Mouse (Mus musculus) midbrain, embryonic 12.5 days (tissue): Measurements from ENCODE around the gene Calhm1. TPM values are rescaled to one million over a fixed set of nuclear protein-coding genes. Genes with fewer than 3 reads are reported as not detected.
"Not testable (repeated sequence)": the region's sequence is repeated elsewhere in the genome, so short reads cannot be mapped to it uniquely, and the experiment has no call there.

Experiments used
- ATAC-seq: fragments of 200-750 bp; cut with Nextera tagmentation; 2 replicates; pipeline ENCODE4 v1.8.0; 2017; ENCODE audit warnings: low read depth, moderate TSS enrichment, moderate library complexity; ENCODE audit not compliant: low FRiP score
- H3K27ac ChIP-seq: fragments of 300-500 bp; sonication (generic); replicated peaks from 2 replicates; pipeline ENCODE4 v1.5.1; 2016; ENCODE audit warnings: mild to moderate bottlenecking
- H3K27me3 ChIP-seq: fragments of 300-500 bp; sonication (generic); 2 replicates; pipeline ENCODE4 v1.6.1; 2016; ENCODE audit warnings: mild to moderate bottlenecking
- H3K36me3 ChIP-seq: fragments of 300-500 bp; sonication (generic); 2 replicates; pipeline ENCODE4 v1.6.1; 2016
- H3K4me1 ChIP-seq: fragments of 300-500 bp; sonication (generic); 2 replicates; pipeline ENCODE4 v1.6.1; 2016
- H3K4me2 ChIP-seq: fragments of 300-500 bp; sonication (generic); replicated peaks from 2 replicates; pipeline ENCODE4 v1.6.1; 2016; ENCODE audit warnings: mild to moderate bottlenecking, moderate library complexity
- H3K4me3 ChIP-seq: fragments of 300-500 bp; sonication (generic); 2 replicates; pipeline ENCODE4 v1.5.1; 2016; ENCODE audit warnings: mild to moderate bottlenecking
- H3K9ac ChIP-seq: fragments of 300-500 bp; sonication (generic); replicated peaks from 2 replicates; pipeline ENCODE4 v1.6.1; 2016; ENCODE audit warnings: mild to moderate bottlenecking, moderate library complexity
- H3K9me3 ChIP-seq: fragments of 300-500 bp; sonication (generic); 2 replicates; pipeline ENCODE4 v1.6.1; 2016; ENCODE audit warnings: mild to moderate bottlenecking
- WGBS: fragments of 180-500 bp; shearing (Covaris S2); methylation state at CpG from one replicate; pipeline ENCODE4 v1.1.7; 2016; 5-methylcytosine and 5-hydroxymethylcytosine counted together
- polyA plus RNA-seq: library from polyadenylated mRNA; unstranded; fragments of >200 nt; fragmentation: Nextera tagmentation; extraction: Ambion mirVana; gene quantifications from 2 replicates; pipeline ENCODE4 v1.2.1, GENCODE M21; 2016

Gene Calhm1
- polyA plus RNA-seq, 1 experiment from 2014 or later: not detected

DNA sequence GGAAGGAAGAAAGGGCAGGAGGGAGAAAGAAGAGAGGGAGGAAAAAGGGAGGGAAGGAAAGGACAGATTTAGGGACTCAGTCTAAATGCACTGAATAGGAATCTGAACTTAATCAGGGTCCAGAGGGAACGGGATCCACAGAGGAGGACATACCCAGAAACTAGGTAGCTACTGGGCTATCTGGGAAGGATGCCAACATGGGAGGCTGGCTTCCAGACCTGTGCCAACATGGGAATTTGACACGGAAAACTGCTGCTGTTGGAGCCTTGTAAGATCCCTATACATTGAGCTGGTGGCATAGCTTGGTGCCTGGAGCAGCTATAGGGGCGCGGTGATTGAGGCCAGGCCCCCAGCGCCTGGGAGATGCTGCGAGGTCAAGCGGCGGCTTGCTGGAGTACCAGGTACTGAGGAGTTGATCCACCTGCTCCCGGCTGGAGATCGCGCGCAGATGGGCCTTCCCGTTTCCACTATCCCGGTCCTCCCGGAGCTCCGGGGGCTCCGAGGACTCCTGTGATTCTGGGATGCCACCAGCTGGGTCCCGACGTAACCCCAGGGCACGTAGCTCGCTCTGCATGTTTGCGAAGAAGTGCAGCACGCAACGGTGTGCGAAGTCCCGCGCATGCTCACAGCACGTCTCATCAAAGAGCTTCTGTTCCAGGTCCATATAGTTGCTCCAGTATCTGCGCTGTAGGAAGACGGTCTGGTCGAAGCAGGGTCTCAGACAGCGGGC is 7.4 kb upstream of the Calhm1 start:
- H3K4me3 ChIP-seq: peak overlapping the region; percentile 35
- no peaks in the 10 kb centered on the region for H3K4me1 ChIP-seq
- no peak for ATAC-seq
- no peaks in the 10 kb centered on the region for H3K9me3 ChIP-seq
- H3K27me3 ChIP-seq: peaks cover 19% of the 10 kb centered on the region
- WGBS: 33% methylated on average over 32 of the region's 32 CpGs
- no peaks in the 10 kb centered on the region for H3K36me3 ChIP-seq
- H3K4me2 ChIP-seq: peak overlapping the region; percentile 52
- no peak overlapping the region for H3K27ac ChIP-seq
- peak overlapping the region; percentile 7; the same call in 1 of the 2 replicates for H3K9ac ChIP-seq

DNA sequence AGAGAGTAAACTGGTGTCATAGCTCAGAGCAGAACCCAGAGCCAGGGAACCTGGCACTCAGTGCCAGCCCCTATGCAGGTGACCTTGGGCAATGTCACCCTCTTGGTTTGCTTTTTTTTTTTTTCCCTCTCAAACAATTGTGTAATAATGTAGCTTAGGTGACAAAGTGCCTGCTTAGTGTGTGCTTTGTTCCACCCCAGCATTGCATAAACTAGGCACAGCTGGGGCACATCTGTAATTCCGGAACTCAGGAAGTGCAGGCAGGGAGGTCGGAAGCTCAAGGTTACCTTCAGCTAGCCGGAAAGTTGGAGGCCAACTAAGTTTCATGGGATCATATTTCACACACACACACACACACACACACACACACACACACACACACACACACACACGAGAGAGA is 5.8 kb upstream of the Calhm1 start:
- 60% methylated on average over 4 of the region's 4 CpGs for WGBS
- Histone ChIP-seq H3K9me3 (no peaks in the 10 kb centered on the region), H3K36me3 (no peaks in the 10 kb centered on the region), H3K27ac (no peak overlapping the region), H3K4me3 (no peak overlapping the region), H3K4me1 (no peaks in the 10 kb centered on the region), H3K9ac (no peak overlapping the region), H3K4me2 (no peak overlapping the region), H3K27me3 (peaks cover 19% of the 10 kb centered on the region)
- ATAC-seq: no peak

DNA sequence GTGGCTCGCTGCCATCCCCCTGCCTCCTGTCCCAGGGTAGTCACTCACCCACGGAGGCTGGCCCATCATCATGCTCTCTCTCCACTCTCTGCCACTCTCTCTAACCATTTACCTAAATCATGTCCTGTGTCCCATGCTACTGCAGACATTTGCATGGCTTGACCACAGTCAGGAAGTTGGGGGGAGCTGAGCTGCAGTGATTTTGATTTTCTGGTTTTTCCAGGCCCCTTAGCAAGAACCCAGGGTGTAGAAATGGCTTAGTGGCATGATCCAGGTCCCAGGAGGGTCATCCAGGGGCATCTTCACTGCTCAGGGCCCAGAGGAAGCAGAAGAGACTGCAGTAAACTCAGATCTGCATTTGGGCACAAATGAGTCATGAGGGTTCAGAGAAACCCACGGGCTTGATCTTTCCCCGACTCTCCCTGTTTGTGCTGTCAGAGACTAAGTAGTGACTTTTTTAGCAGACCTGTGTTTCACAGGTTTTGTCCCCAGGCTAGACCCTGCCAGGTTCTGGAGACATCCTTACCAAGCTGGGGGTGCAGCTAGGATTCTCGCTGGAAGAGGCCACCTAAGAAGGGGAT is 4.3 kb upstream of the Calhm1 start:
- Histone ChIP-seq H3K9ac (no peak overlapping the region), H3K36me3 (no peaks in the 10 kb centered on the region), H3K9me3 (no peaks in the 10 kb centered on the region), H3K4me1 (no peaks in the 10 kb centered on the region), H3K4me2 (no peak overlapping the region), H3K27me3 (peaks cover 19% of the 10 kb centered on the region), H3K27ac (no peak overlapping the region), H3K4me3 (no peak overlapping the region)
- no peak for ATAC-seq
- 84% methylated on average over 5 of the region's 5 CpGs for WGBS

DNA sequence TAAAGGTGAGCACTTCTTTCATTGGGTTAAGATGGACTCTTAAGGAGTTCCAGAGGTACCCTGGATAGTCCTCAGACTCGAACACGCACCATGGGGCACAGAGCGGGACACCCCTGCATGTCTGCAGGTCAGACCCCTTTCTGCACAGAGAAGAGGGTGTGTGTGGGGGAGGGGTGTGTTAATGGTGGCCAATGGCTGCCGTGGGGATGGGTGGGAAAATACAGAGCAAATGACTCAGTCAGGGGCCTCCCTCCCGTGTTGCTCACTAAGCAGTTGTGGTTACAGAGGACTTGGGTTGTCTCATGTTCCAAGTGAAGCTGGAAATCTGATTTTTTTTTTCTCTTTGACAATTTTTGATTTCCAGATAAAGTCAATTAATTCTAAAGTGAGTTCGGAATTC is 1.6 kb downstream of the Calhm1 start:
- peaks cover 18% of the 10 kb centered on the region for H3K27me3 ChIP-seq
- peaks cover 10% of the 10 kb centered on the region for H3K4me1 ChIP-seq
- no peak overlapping the region for H3K27ac ChIP-seq
- ATAC-seq: no peak
- no peak overlapping the region for H3K4me3 ChIP-seq
- WGBS: 86% methylated on average over 6 of the region's 6 CpGs
- H3K9ac ChIP-seq: no peak overlapping the region
- H3K9me3 ChIP-seq: no peaks in the 10 kb centered on the region
- no peak overlapping the region for H3K4me2 ChIP-seq
- H3K36me3 ChIP-seq: no peaks in the 10 kb centered on the region

DNA sequence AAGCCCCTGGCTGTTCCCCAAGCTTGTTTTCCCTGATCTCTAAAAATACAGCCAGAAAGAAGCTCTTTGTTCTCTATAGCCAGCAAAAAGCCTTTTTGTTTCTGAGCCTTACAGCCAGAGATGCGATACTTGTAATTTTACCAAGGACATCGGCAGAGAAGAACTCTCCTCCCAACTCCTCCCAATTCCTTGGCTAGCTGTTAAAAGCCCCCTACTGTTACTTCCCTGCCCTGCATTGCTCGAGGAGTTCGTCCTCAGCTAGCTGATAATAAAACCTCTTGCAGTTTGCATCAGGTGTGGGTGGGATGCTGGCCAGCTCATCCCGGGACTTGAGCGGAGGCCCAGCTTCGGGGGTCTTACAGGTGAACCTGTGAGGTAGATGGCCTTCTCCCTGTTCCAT is 4.4 kb downstream of the Calhm1 start:
- not testable (repeated sequence) for ATAC-seq, H3K27ac ChIP-seq, H3K9me3 ChIP-seq, H3K4me3 ChIP-seq, H3K9ac ChIP-seq, H3K4me2 ChIP-seq, H3K36me3 ChIP-seq
- Histone ChIP-seq H3K27me3 (peaks cover 22% of the 10 kb centered on the region), H3K4me1 (peaks cover 20% of the 10 kb centered on the region)
- WGBS: 49% methylated on average over 7 of the region's 7 CpGs

DNA sequence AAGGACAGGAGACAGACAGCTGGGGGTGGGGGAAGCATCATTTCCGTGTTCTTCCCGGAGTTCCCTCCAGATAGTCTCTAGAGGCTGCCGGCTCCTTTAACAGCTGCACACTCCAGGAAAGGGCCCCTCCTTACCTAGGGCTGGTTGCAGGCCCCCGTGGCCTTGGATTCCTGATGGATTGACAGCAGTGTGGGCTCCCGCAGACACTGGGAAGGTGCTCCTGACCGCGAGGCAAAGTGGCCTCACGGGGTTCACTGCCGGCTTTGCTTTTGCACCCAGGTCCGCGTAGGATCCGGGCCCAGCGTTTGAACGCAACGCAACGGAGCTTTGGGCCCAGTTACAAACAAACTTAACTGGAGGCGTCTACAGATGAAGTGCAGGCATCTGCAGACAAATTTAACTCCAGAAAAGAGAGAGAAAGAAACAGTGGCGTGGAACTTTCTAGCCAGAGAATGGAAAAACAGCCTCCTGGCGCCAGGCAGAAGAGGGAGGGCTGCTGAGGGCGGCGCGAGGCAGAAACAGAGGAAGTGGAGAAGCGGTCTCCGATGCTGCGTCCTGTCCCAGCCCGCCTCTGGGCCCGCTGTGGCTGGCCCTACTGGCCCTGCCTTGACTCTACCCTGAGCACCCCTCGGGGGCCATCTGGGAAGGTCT is 6.2 kb downstream of the Calhm1 start, which contains the start of gene Calhm2:
TSS of gene Calhm2 (minus strand) at position 524 of the 651 bp plus-strand sequence.
- Histone ChIP-seq H3K4me1 (peaks cover 20% of the 10 kb centered on the region), H3K9me3 (no peaks in the 10 kb centered on the region), H3K4me3 (peak within 1 kb of the TSS; percentile 21), H3K27me3 (peaks cover 22% of the 10 kb centered on the region), H3K9ac (peak within 1 kb of the TSS; percentile 46; the same call in 1 of the 2 replicates), H3K36me3 (0 out of 2 replicates have a peak, but pooled peaks cover 3% of the 10 kb centered on the region), H3K27ac (no peak within 1 kb of the TSS; the same call in 1 of the 2 replicates), H3K4me2 (peak within 1 kb of the TSS; percentile 43)
- WGBS: 16% methylated on average over 28 of the region's 28 CpGs
- ATAC-seq: no peak

DNA sequence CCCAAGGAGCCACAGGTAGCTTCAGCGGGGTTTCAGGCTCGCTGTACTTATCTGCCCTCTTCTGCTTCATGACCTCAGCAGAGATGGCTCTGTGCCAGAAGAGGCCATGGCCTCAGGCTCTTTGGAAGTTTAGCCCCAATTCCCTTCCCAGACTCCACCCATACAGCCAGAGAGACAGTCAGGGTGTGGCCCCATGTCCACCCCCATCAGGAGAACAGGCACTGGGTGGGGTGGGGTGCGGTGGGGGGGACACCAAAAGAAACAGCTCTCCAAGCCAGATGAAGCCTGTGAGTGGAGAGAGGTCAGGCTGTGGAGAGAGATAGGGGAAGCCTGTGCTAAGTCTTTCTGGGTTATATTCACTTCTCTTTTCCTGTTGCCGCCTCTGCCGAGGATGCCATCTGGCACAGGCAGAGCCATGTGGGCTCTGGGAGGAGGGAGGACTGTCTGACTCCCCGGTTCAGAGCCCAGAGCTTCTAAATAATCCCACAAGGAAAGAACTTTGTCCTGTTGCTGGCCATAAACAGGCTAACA is 6.9 kb downstream of the Calhm1 start:
- no peak for ATAC-seq
- Histone ChIP-seq H3K27me3 (peaks cover 22% of the 10 kb centered on the region), H3K4me1 (peaks cover 20% of the 10 kb centered on the region), H3K36me3 (peaks cover 8% of the 10 kb centered on the region; the same call in 1 of the 2 replicates), H3K4me2 (peak overlapping the region; percentile 43), H3K4me3 (no peak overlapping the region), H3K9me3 (no peaks in the 10 kb centered on the region), H3K9ac (no peak overlapping the region; the same call in 1 of the 2 replicates), H3K27ac (no peak overlapping the region)
- WGBS: 53% methylated on average over 6 of the region's 6 CpGs

DNA sequence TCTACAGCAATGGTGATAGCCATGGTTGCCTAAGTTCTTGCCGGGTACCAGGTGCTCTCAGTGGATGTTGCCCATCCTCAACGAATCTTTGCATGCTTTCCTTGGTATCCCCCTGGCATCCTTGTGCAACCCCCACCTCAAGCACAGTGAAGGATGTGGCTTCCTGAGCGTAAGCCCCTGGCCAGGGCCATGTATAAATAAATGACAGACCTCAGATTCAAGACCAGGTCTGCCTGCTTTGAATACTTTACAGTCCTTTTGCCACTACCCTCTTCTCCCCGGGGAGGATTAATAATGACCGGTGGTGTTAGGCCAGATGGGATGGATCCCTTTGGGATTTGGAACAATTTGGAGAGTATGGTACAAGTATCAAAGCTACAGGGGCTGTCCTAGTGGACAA is 7.9 kb downstream of the Calhm1 start:
- Histone ChIP-seq H3K4me2 (no peak overlapping the region), H3K9me3 (no peaks in the 10 kb centered on the region), H3K36me3 (peaks cover 17% of the 10 kb centered on the region), H3K4me1 (peaks cover 20% of the 10 kb centered on the region), H3K27ac (no peak overlapping the region), H3K4me3 (no peak overlapping the region), H3K9ac (no peak overlapping the region), H3K27me3 (peaks cover 22% of the 10 kb centered on the region)
- WGBS: 84% methylated on average over 5 of the region's 5 CpGs
- ATAC-seq: no peak

DNA sequence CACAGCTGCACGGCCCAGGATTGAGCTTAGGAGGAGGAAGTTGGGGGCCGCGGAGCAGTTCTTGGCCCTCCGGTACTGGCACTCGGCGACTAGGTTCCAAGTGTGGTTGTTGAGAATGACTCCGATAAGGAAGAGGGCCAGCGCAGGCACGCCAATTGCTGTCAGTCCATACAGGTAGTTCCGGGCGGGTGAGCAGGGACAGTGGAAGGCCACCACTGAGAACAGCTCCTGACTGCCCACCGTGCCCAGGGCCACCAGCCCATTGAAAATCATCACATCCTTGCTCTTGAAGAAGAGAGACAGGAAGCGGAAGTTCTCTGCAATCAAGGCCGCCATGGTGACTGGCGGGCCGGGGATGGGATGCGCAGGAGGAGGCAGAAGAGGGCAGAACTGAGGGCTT is 8.5 kb downstream of the Calhm1 start:
- no peak overlapping the region for H3K4me3 ChIP-seq
- no peak overlapping the region for H3K27ac ChIP-seq
- no peak for ATAC-seq
- no peak overlapping the region for H3K9ac ChIP-seq
- no peak overlapping the region for H3K4me2 ChIP-seq
- H3K4me1 ChIP-seq: peaks cover 20% of the 10 kb centered on the region
- peaks cover 23% of the 10 kb centered on the region for H3K36me3 ChIP-seq
- WGBS: 93% methylated on average over 17 of the region's 17 CpGs
- H3K27me3 ChIP-seq: peaks cover 22% of the 10 kb centered on the region
- H3K9me3 ChIP-seq: no peaks in the 10 kb centered on the region

DNA sequence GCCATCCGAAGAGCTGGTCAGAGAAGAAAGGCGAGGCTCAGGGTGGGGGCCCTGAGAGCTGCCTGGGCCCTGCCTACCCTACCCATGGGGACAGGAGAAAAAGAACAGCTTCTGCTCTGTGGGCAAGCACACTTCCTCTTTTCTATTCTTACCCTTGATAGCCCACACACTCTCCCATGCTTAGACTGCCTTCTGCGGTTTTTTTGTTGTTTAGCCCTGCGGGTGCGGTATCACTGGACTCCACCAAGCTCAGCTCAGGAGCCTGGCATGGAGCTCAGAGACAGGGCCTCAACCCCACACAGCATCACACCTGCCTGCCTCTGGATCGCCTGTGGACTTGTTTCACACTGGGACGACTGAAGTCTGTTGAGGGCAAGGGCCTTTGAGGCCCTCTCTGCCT is 10.9 kb downstream of the Calhm1 start:
- Histone ChIP-seq H3K4me3 (no peak overlapping the region), H3K27ac (no peak overlapping the region), H3K36me3 (peaks cover 47% of the 10 kb centered on the region), H3K9me3 (no peaks in the 10 kb centered on the region), H3K9ac (no peak overlapping the region), H3K4me1 (peaks cover 17% of the 10 kb centered on the region), H3K4me2 (no peak overlapping the region), H3K27me3 (peaks cover 5% of the 10 kb centered on the region; the same call in 1 of the 2 replicates)
- no peak for ATAC-seq
- 89% methylated on average over 7 of the region's 7 CpGs for WGBS

DNA sequence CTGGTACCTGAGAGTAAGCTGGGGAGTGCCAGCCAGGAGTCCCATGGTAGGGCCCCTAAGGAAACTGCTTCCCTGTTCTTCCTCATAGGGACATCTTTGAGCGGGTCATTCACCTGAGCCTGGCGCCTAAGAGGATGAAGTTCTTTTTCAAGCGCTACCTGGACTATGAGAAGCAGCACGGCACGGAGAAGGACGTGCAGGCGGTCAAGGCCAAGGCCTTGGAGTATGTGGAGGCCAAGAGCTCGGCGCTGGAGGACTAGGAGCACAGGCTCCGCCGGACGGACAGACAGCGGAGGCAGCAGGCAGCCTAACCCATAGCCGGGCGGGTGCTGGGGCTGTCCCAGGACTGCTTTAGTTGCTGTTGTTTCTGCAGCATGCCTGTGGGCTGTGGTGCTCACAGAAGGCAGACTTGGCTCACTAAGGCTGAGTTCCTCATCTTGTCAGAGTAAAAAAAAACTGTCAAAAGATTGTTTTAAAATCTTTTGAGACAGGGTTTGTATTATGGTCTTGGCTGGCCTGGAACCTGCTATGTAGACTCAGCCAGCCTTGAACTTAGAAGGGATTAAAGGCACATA is 13.4 kb downstream of the Calhm1 start:
- no peaks in the 10 kb centered on the region for H3K9me3 ChIP-seq
- no peak overlapping the region for H3K9ac ChIP-seq
- H3K4me1 ChIP-seq: no peaks in the 10 kb centered on the region
- ATAC-seq: no peak
- H3K4me2 ChIP-seq: no peak overlapping the region
- WGBS: 96% methylated on average over 15 of the region's 15 CpGs
- H3K27me3 ChIP-seq: no peaks in the 10 kb centered on the region
- no peak overlapping the region for H3K27ac ChIP-seq
- H3K4me3 ChIP-seq: no peak overlapping the region
- H3K36me3 ChIP-seq: peaks cover 72% of the 10 kb centered on the region

DNA sequence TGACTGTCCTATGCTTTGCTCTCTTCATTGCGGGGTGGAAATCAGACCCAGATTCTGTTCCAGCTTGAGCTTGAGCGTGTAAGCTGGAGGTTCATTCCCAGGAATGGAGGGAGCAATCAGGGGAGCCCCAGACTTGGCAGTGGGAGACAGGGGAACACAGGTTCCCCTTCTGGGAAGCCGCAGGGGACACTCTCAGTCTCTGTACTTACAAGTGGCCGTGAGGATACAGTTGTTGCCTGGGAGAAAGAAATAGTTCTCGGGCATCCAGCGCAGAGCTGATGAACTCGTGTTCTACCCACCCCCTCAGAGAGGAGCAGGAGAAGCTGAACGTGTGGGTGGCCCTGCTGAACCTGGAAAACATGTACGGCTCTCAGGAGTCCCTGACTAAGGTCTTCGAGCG is 15.2 kb downstream of the Calhm1 start:
- no peaks in the 10 kb centered on the region for H3K9me3 ChIP-seq
- no peak overlapping the region for H3K27ac ChIP-seq
- no peak overlapping the region for H3K9ac ChIP-seq
- H3K4me3 ChIP-seq: no peak overlapping the region
- H3K4me2 ChIP-seq: no peak overlapping the region
- peaks cover 82% of the 10 kb centered on the region for H3K36me3 ChIP-seq
- no peaks in the 10 kb centered on the region for H3K27me3 ChIP-seq
- no peak for ATAC-seq
- no peaks in the 10 kb centered on the region for H3K4me1 ChIP-seq
- 94% methylated on average over 11 of the region's 11 CpGs for WGBS
